Mouse (Mus musculus) spleen, adult 2 months (tissue): ENCODE data around the gene Foxn1.

Experiments
- CTCF ChIP-seq: fragments of 200-500 bp; IDR thresholded peaks from 2 replicates; pipeline ENCODE4 v1.5.1; 2011; ENCODE audit warnings: mild to moderate bottlenecking, inconsistent platforms; ENCODE audit not compliant: insufficient read depth, insufficient read length, insufficient replicate concordance; ENCODE audit errors: extremely low read depth
- POLR2A ChIP-seq: fragments of 200-500 bp; IDR thresholded peaks from 2 replicates; pipeline ENCODE4 v1.6.1; 2011; ENCODE audit warnings: low read depth, low read length, inconsistent platforms

GRCm38 (mm10) chr11:78421201-78422009 is 35.0 kb upstream of the Foxn1 start:
- TF ChIP-seq POLR2A (no peak), CTCF (no peak)
